Mouse (Mus musculus): ENCODE measurements around the gene Krtap3-3. TPM values are rescaled to one million over a fixed set of nuclear protein-coding genes. Genes with fewer than 3 reads are reported as not detected.

Gene Krtap3-3
- polyA plus RNA-seq, 2 experiments from 2014 or later: not detected

Other genes with a start within 250 kb of the Krtap3-3 start
- not detected for gene Krt25, start 227.9 kb downstream of the Krtap3-3 start, polyA plus RNA-seq (2017; shearing (Covaris generic))
- gene Krt26, start 212.9 kb downstream of the Krtap3-3 start, polyA plus RNA-seq (2017; shearing (Covaris generic)): not detected
- not detected for gene Krt27, start 199.8 kb downstream of the Krtap3-3 start, polyA plus RNA-seq (2017; shearing (Covaris generic))
- gene Krt28, start 176.0 kb downstream of the Krtap3-3 start, polyA plus RNA-seq (2017; shearing (Covaris generic)): not detected
- 1 to 10 TPM; 8.8 to 9.7 TPM for gene Krt10, start 161.5 kb downstream of the Krtap3-3 start, polyA plus RNA-seq (2017; shearing (Covaris generic))
- not detected for gene Krt12, start 128.6 kb downstream of the Krtap3-3 start, polyA plus RNA-seq (2017; shearing (Covaris generic))
- not detected for gene Krt20, start 112.7 kb downstream of the Krtap3-3 start, polyA plus RNA-seq (2017; shearing (Covaris generic))
- gene Krt23, start 57.7 kb downstream of the Krtap3-3 start, polyA plus RNA-seq (2017; shearing (Covaris generic)): not detected
- not detected for gene Krt39, start 29.5 kb downstream of the Krtap3-3 start, polyA plus RNA-seq (2017; shearing (Covaris generic))
- not detected for gene Krt40, start 7.7 kb downstream of the Krtap3-3 start, polyA plus RNA-seq (2017; shearing (Covaris generic))
- not detected for gene Krtap3-2, start 6.0 kb upstream of the Krtap3-3 start, polyA plus RNA-seq (2017; shearing (Covaris generic))
- gene Gm11939, start 8.6 kb upstream of the Krtap3-3 start, polyA plus RNA-seq (2017; shearing (Covaris generic)): not detected
- not detected for gene Krtap3-1, start 15.8 kb upstream of the Krtap3-3 start, polyA plus RNA-seq (2017; shearing (Covaris generic))
- not detected for gene Krtap1-5, start 30.2 kb upstream of the Krtap3-3 start, polyA plus RNA-seq (2017; shearing (Covaris generic))
- not detected for gene Krtap1-4, start 32.8 kb upstream of the Krtap3-3 start, polyA plus RNA-seq (2017; shearing (Covaris generic))
- gene Krtap1-3, start 40.5 kb upstream of the Krtap3-3 start, polyA plus RNA-seq (2017; shearing (Covaris generic)): not detected
- gene Krtap9-3, start 47.2 kb upstream of the Krtap3-3 start, polyA plus RNA-seq (2017; shearing (Covaris generic)): not detected
- gene Gm11938, start 52.4 kb upstream of the Krtap3-3 start, polyA plus RNA-seq (2017; shearing (Covaris generic)): not detected
- gene Gm11937, start 59.3 kb upstream of the Krtap3-3 start, polyA plus RNA-seq (2017; shearing (Covaris generic)): not detected
- not detected for gene Krtap2-4, start 64.0 kb upstream of the Krtap3-3 start, polyA plus RNA-seq (2017; shearing (Covaris generic))
- not detected for gene Gm11562, start 69.6 kb upstream of the Krtap3-3 start, polyA plus RNA-seq (2017; shearing (Covaris generic))
- gene Krtap4-1, start 77.4 kb upstream of the Krtap3-3 start, polyA plus RNA-seq (2017; shearing (Covaris generic)): not detected
- gene Krtap4-2, start 84.2 kb upstream of the Krtap3-3 start, polyA plus RNA-seq (2017; shearing (Covaris generic)): not detected
- gene Krtap4-7, start 93.2 kb upstream of the Krtap3-3 start, polyA plus RNA-seq (2017; shearing (Covaris generic)): not detected
- gene Gm11555, start 99.4 kb upstream of the Krtap3-3 start, polyA plus RNA-seq (2017; shearing (Covaris generic)): not detected
- gene Gm11563, start 108.1 kb upstream of the Krtap3-3 start, polyA plus RNA-seq (2017; shearing (Covaris generic)): not detected
- gene Krtap4-6, start 115.1 kb upstream of the Krtap3-3 start, polyA plus RNA-seq (2017; shearing (Covaris generic)): not detected
- not detected for gene Gm14190, start 139.9 kb upstream of the Krtap3-3 start, polyA plus RNA-seq (2017; shearing (Covaris generic))
- gene Gm14180, start 183.4 kb upstream of the Krtap3-3 start, polyA plus RNA-seq (2017; shearing (Covaris generic)): not detected
- not detected for gene Gm11595, start 222.0 kb upstream of the Krtap3-3 start, polyA plus RNA-seq (2017; shearing (Covaris generic))
- gene Krtap4-8, start 229.8 kb upstream of the Krtap3-3 start, polyA plus RNA-seq (2017; shearing (Covaris generic)): not detected
- not detected for gene Krtap4-9, start 234.3 kb upstream of the Krtap3-3 start, polyA plus RNA-seq (2017; shearing (Covaris generic))
- gene Gm11596, start 242.6 kb upstream of the Krtap3-3 start, polyA plus RNA-seq (2017; shearing (Covaris generic)): not detected
- gene Gm11569, start 248.1 kb upstream of the Krtap3-3 start, polyA plus RNA-seq (2017; shearing (Covaris generic)): not detected